Mouse (Mus musculus): ENCODE results near the gene Clip3. TPM values are rescaled to one million over a fixed set of nuclear protein-coding genes. Genes with fewer than 3 reads are reported as not detected.

Clip3 gene
- total and polyA plus RNA-seq, 2 experiments from 2014 or later, result 140 to 144 TPM

GRCm38 (mm10) chr7:30353279-30353822 lies 61.8 kb downstream of the Clip3 start:
- ATAC-seq (ENCODE audit: low FRiP score) (peak; percentile 58; the same call in 1 of the 2 replicates), DNase-seq (ENCODE audit: low spot score) (peak; percentile 86)
- H3K9me3 ChIP-seq (ENCODE audit: low read length), result no peaks in the 10 kb centered on the region
- peak; percentile 80 for TF ChIP-seq CTCF (IDR thresholded peaks at IDR 0.05)
- WGBS, result 16% methylated on average over 6 of the region's 6 CpGs
- H3K27me3 ChIP-seq (ENCODE audit: insufficient read depth, low read length), result 0 out of 2 replicates have a peak, but pooled peaks cover 4% of the 10 kb centered on the region
- no peak overlapping the region for H3K4me2 ChIP-seq (ENCODE audit: low read depth, low read length, poor library complexity, severe bottlenecking)
- H3K4me3 ChIP-seq (ENCODE audit: low read depth, low read length), result no peak overlapping the region
- no peak overlapping the region for H3K27ac ChIP-seq (ENCODE audit: low read depth, low read length)
- no peak overlapping the region for H3K9ac ChIP-seq (replicated peaks; ENCODE audit: low read length, poor library complexity, severe bottlenecking)
- H3K36me3 ChIP-seq (ENCODE audit: insufficient read depth, low read length), result peaks cover 26% of the 10 kb centered on the region
- H3K4me1 ChIP-seq (ENCODE audit: insufficient read depth, low read length), result no peaks in the 10 kb centered on the region

- no peaks in the 10 kb centered on the region for H3K9me3 ChIP-seq (ENCODE audit: low read length)
- H3K4me3 ChIP-seq (ENCODE audit: low read depth, low read length), result no peak overlapping the region
- 0 out of 2 replicates have a peak, but pooled peaks have one; percentile 13 for ATAC-seq (ENCODE audit: low FRiP score)
- H3K4me1 ChIP-seq (ENCODE audit: insufficient read depth, low read length), result no peaks in the 10 kb centered on the region
- no peak overlapping the region for H3K9ac ChIP-seq (replicated peaks; ENCODE audit: low read length, poor library complexity, severe bottlenecking)
- DNase-seq (ENCODE audit: low spot score), result no peak
- no peak for TF ChIP-seq CTCF (IDR thresholded peaks at IDR 0.05)
- 71% methylated on average over 4 of the region's 4 CpGs for WGBS
- H3K27me3 ChIP-seq (ENCODE audit: insufficient read depth, low read length), result no peaks in the 10 kb centered on the region
- no peak overlapping the region for H3K4me2 ChIP-seq (ENCODE audit: low read depth, low read length, poor library complexity, severe bottlenecking)
- no peak overlapping the region for H3K27ac ChIP-seq (ENCODE audit: low read depth, low read length)
- H3K36me3 ChIP-seq (ENCODE audit: insufficient read depth, low read length), result peaks cover 27% of the 10 kb centered on the region
Measured at GRCm38 (mm10) chr7:30354059-30354458, 62.5 kb downstream of the Clip3 start.

Other genes with a start within 250 kb of the Clip3 start
- 13.0 and 16.5 TPM in 2 replicates for gene Zfp14, start 240.3 kb upstream of the Clip3 start, total RNA-seq (2014; rRNA removed)
- gene Zfp14, start 240.3 kb upstream of the Clip3 start, polyA plus RNA-seq (2015; fragmentation: Nextera tagmentation; extraction: Ambion mirVana), result 5.8 and 8.7 TPM in 2 replicates
- gene Zfp82, start 218.8 kb upstream of the Clip3 start, total RNA-seq (2014; rRNA removed), result 5.3 and 6.4 TPM in 2 replicates
- 5.4 and 6.4 TPM in 2 replicates for gene Zfp82, start 218.8 kb upstream of the Clip3 start, polyA plus RNA-seq (2015; fragmentation: Nextera tagmentation; extraction: Ambion mirVana)
- not detected in 2 replicates for gene Gm26920, start 201.3 kb upstream of the Clip3 start, total RNA-seq (2014; rRNA removed)
- 0.63 and 1.3 TPM in 2 replicates for gene Gm26920, start 201.3 kb upstream of the Clip3 start, polyA plus RNA-seq (2015; fragmentation: Nextera tagmentation; extraction: Ambion mirVana)
- 0.93 and 3.8 TPM in 2 replicates for gene Zfp566, start 201.2 kb upstream of the Clip3 start, total RNA-seq (2014; rRNA removed)
- gene Zfp566, start 201.2 kb upstream of the Clip3 start, polyA plus RNA-seq (2015; fragmentation: Nextera tagmentation; extraction: Ambion mirVana), result 16.2 and 18.0 TPM in 2 replicates
- 39.4 and 47.4 TPM in 2 replicates for gene Zfp260, start 197.0 kb upstream of the Clip3 start, total RNA-seq (2014; rRNA removed)
- gene Zfp260, start 197.0 kb upstream of the Clip3 start, polyA plus RNA-seq (2015; fragmentation: Nextera tagmentation; extraction: Ambion mirVana), result 43.6 and 44.4 TPM in 2 replicates
- 23.0 and 24.7 TPM in 2 replicates for gene Zfp382, start 169.8 kb upstream of the Clip3 start, total RNA-seq (2014; rRNA removed)
- gene Zfp382, start 169.8 kb upstream of the Clip3 start, polyA plus RNA-seq (2015; fragmentation: Nextera tagmentation; extraction: Ambion mirVana), result 14.5 and 14.7 TPM in 2 replicates
- 49.8 and 52.1 TPM in 2 replicates for gene Zfp146, start 122.0 kb upstream of the Clip3 start, total RNA-seq (2014; rRNA removed)
- gene Zfp146, start 122.0 kb upstream of the Clip3 start, polyA plus RNA-seq (2015; fragmentation: Nextera tagmentation; extraction: Ambion mirVana), result 5.9 and 7.2 TPM in 2 replicates
- not detected in 2 replicates for gene Cox7a1, start 107.6 kb upstream of the Clip3 start, total RNA-seq (2014; rRNA removed)
- gene Cox7a1, start 107.6 kb upstream of the Clip3 start, polyA plus RNA-seq (2015; fragmentation: Nextera tagmentation; extraction: Ambion mirVana), result 7.3 and 8.8 TPM in 2 replicates
- gene Capns1, start 92.9 kb upstream of the Clip3 start, total RNA-seq (2014; rRNA removed), result 201 and 272 TPM in 2 replicates
- gene Capns1, start 92.9 kb upstream of the Clip3 start, polyA plus RNA-seq (2015; fragmentation: Nextera tagmentation; extraction: Ambion mirVana), result 58.0 and 62.4 TPM in 2 replicates
- gene Polr2i, start 59.8 kb upstream of the Clip3 start, total RNA-seq (2014; rRNA removed), result 93.3 and 126 TPM in 2 replicates
- 190 and 196 TPM in 2 replicates for gene Polr2i, start 59.8 kb upstream of the Clip3 start, polyA plus RNA-seq (2015; fragmentation: Nextera tagmentation; extraction: Ambion mirVana)
- 127 and 149 TPM in 2 replicates for gene Tbcb, start 59.5 kb upstream of the Clip3 start, total RNA-seq (2014; rRNA removed)
- gene Tbcb, start 59.5 kb upstream of the Clip3 start, polyA plus RNA-seq (2015; fragmentation: Nextera tagmentation; extraction: Ambion mirVana), result 483 and 527 TPM in 2 replicates
- not detected in 2 replicates for gene Ovol3, start 56.0 kb upstream of the Clip3 start, total RNA-seq (2014; rRNA removed)
- not detected in 2 replicates for gene Ovol3, start 56.0 kb upstream of the Clip3 start, polyA plus RNA-seq (2015; fragmentation: Nextera tagmentation; extraction: Ambion mirVana)
- gene Thap8, start 11.6 kb upstream of the Clip3 start, total RNA-seq (2014; rRNA removed), result 0.71 TPM in 1 of 2 replicates, not detected in the other
- gene Thap8, start 11.6 kb upstream of the Clip3 start, polyA plus RNA-seq (2015; fragmentation: Nextera tagmentation; extraction: Ambion mirVana), result 0.38 and 0.57 TPM in 2 replicates
- gene Wdr62, start 11.3 kb upstream of the Clip3 start, total RNA-seq (2014; rRNA removed), result 1.7 and 24.3 TPM in 2 replicates
- gene Wdr62, start 11.3 kb upstream of the Clip3 start, polyA plus RNA-seq (2015; fragmentation: Nextera tagmentation; extraction: Ambion mirVana), result 3.3 and 4.1 TPM in 2 replicates
- 76.1 and 121 TPM in 2 replicates for gene Alkbh6, start 17.0 kb downstream of the Clip3 start, total RNA-seq (2014; rRNA removed)
- 129 and 140 TPM in 2 replicates for gene Alkbh6, start 17.0 kb downstream of the Clip3 start, polyA plus RNA-seq (2015; fragmentation: Nextera tagmentation; extraction: Ambion mirVana)
- gene Syne4, start 23.1 kb downstream of the Clip3 start, total RNA-seq (2014; rRNA removed), result 7.3 and 14.1 TPM in 2 replicates
- 11.7 and 13.6 TPM in 2 replicates for gene Syne4, start 23.1 kb downstream of the Clip3 start, polyA plus RNA-seq (2015; fragmentation: Nextera tagmentation; extraction: Ambion mirVana)
- 0.05 and 0.19 TPM in 2 replicates for gene E130208F15Rik, start 30.0 kb downstream of the Clip3 start, total RNA-seq (2014; rRNA removed)
- not detected in 2 replicates for gene E130208F15Rik, start 30.0 kb downstream of the Clip3 start, polyA plus RNA-seq (2015; fragmentation: Nextera tagmentation; extraction: Ambion mirVana)
- 11.5 and 14.7 TPM in 2 replicates for gene Sdhaf1, start 32.2 kb downstream of the Clip3 start, total RNA-seq (2014; rRNA removed)
- 16.5 and 16.8 TPM in 2 replicates for gene Sdhaf1, start 32.2 kb downstream of the Clip3 start, polyA plus RNA-seq (2015; fragmentation: Nextera tagmentation; extraction: Ambion mirVana)
- 44.8 and 47.5 TPM in 2 replicates for gene Lrfn3, start 71.0 kb downstream of the Clip3 start, total RNA-seq (2014; rRNA removed)
- 22.1 and 24.8 TPM in 2 replicates for gene Lrfn3, start 71.0 kb downstream of the Clip3 start, polyA plus RNA-seq (2015; fragmentation: Nextera tagmentation; extraction: Ambion mirVana)
- 20.6 and 23.5 TPM in 2 replicates for gene Tyrobp, start 122.0 kb downstream of the Clip3 start, total RNA-seq (2014; rRNA removed)
- gene Tyrobp, start 122.0 kb downstream of the Clip3 start, polyA plus RNA-seq (2015; fragmentation: Nextera tagmentation; extraction: Ambion mirVana), result 43.7 and 46.5 TPM in 2 replicates
- gene Hcst, start 128.1 kb downstream of the Clip3 start, total RNA-seq (2014; rRNA removed), result not detected in 2 replicates
- 0.54 and 0.76 TPM in 2 replicates for gene Hcst, start 128.1 kb downstream of the Clip3 start, polyA plus RNA-seq (2015; fragmentation: Nextera tagmentation; extraction: Ambion mirVana)
- 2.1 and 2.2 TPM in 2 replicates for gene Nfkbid, start 130.0 kb downstream of the Clip3 start, total RNA-seq (2014; rRNA removed)
- gene Nfkbid, start 130.0 kb downstream of the Clip3 start, polyA plus RNA-seq (2015; fragmentation: Nextera tagmentation; extraction: Ambion mirVana), result 2.2 and 2.8 TPM in 2 replicates
- gene Aplp1, start 153.8 kb downstream of the Clip3 start, total RNA-seq (2014; rRNA removed), result 923 and 924 TPM in 2 replicates
- 811 and 814 TPM in 2 replicates for gene Aplp1, start 153.8 kb downstream of the Clip3 start, polyA plus RNA-seq (2015; fragmentation: Nextera tagmentation; extraction: Ambion mirVana)
- gene Kirrel2, start 166.0 kb downstream of the Clip3 start, total RNA-seq (2014; rRNA removed), result 0.99 and 4.9 TPM in 2 replicates
- gene Kirrel2, start 166.0 kb downstream of the Clip3 start, polyA plus RNA-seq (2015; fragmentation: Nextera tagmentation; extraction: Ambion mirVana), result 0.32 and 0.43 TPM in 2 replicates
- gene Nphs1, start 166.6 kb downstream of the Clip3 start, total RNA-seq (2014; rRNA removed), result 0.33 TPM in 1 of 2 replicates, not detected in the other
- 0.11 TPM in 1 of 2 replicates, not detected in the other for gene Nphs1, start 166.6 kb downstream of the Clip3 start, polyA plus RNA-seq (2015; fragmentation: Nextera tagmentation; extraction: Ambion mirVana)
- gene Prodh2, start 201.9 kb downstream of the Clip3 start, total RNA-seq (2014; rRNA removed), result not detected in 2 replicates
- not detected in 2 replicates for gene Prodh2, start 201.9 kb downstream of the Clip3 start, polyA plus RNA-seq (2015; fragmentation: Nextera tagmentation; extraction: Ambion mirVana)
- 67.0 and 68.2 TPM in 2 replicates for gene Arhgap33, start 243.3 kb downstream of the Clip3 start, total RNA-seq (2014; rRNA removed)
- gene Arhgap33, start 243.3 kb downstream of the Clip3 start, polyA plus RNA-seq (2015; fragmentation: Nextera tagmentation; extraction: Ambion mirVana), result 113 TPM in 2 replicates

Measured in midbrain, postnatal 0 days (tissue).